Mouse (Mus musculus): ENCODE measurements around the gene Mlxip. TPM values are rescaled to one million over a fixed set of nuclear protein-coding genes. Genes with fewer than 3 reads are reported as not detected.
A peak's percentile ranks its signal among the peaks of the same experiment; 100 is the strongest.

Gene Mlxip
- polyA plus RNA-seq (2012; rRNA removed): 37.5 TPM in 2 replicates

GRCm38 (mm10) chr5:123394303-123394956 is at the start of gene Mlxip:
Mlxip (plus strand) TSS chr5:123394798.
- DNase-seq (ENCODE audit: low read depth): peak; percentile 98
- TF ChIP-seq CTCF (IDR thresholded peaks at IDR 0.05; ENCODE audit: borderline replicate concordance, extremely low read depth, insufficient read depth, insufficient read length): no peak
- peak; percentile 99 for TF ChIP-seq POLR2A (IDR thresholded peaks at IDR 0.05; ENCODE audit: borderline replicate concordance, extremely low read depth, insufficient read depth, insufficient read length, poor library complexity, severe bottlenecking)

- TF ChIP-seq CTCF (IDR thresholded peaks at IDR 0.05; ENCODE audit: borderline replicate concordance, extremely low read depth, insufficient read depth, insufficient read length): no peak
- TF ChIP-seq POLR2A (IDR thresholded peaks at IDR 0.05; ENCODE audit: borderline replicate concordance, extremely low read depth, insufficient read depth, insufficient read length, poor library complexity, severe bottlenecking): peak; percentile 67
- peak; percentile 72 for DNase-seq (ENCODE audit: low read depth)
These were observed 49.4 kb upstream of the Mlxip start for GRCm38 (mm10) chr5:123344963-123345852.

GRCm38 (mm10) chr5:123345853-123346654 is 48.5 kb upstream of the Mlxip start:
- peak; percentile 93 for DNase-seq (ENCODE audit: low read depth)
- TF ChIP-seq POLR2A (IDR thresholded peaks at IDR 0.05; ENCODE audit: borderline replicate concordance, extremely low read depth, insufficient read depth, insufficient read length, poor library complexity, severe bottlenecking) (peak; percentile 4; the same call in 1 of the 2 replicates), CTCF (IDR thresholded peaks at IDR 0.05; ENCODE audit: borderline replicate concordance, extremely low read depth, insufficient read depth, insufficient read length) (no peak)

- DNase-seq (ENCODE audit: low read depth): no peak
- TF ChIP-seq CTCF (IDR thresholded peaks at IDR 0.05; ENCODE audit: borderline replicate concordance, extremely low read depth, insufficient read depth, insufficient read length) (no peak), POLR2A (IDR thresholded peaks at IDR 0.05; ENCODE audit: borderline replicate concordance, extremely low read depth, insufficient read depth, insufficient read length, poor library complexity, severe bottlenecking) (no peak)
These were observed 47.8 kb upstream of the Mlxip start for GRCm38 (mm10) chr5:123346701-123347270.

- TF ChIP-seq POLR2A (IDR thresholded peaks at IDR 0.05; ENCODE audit: borderline replicate concordance, extremely low read depth, insufficient read depth, insufficient read length, poor library complexity, severe bottlenecking) (no peak), CTCF (IDR thresholded peaks at IDR 0.05; ENCODE audit: borderline replicate concordance, extremely low read depth, insufficient read depth, insufficient read length) (no peak)
- no peak for DNase-seq (ENCODE audit: low read depth)
These were observed 46.6 kb upstream of the Mlxip start for GRCm38 (mm10) chr5:123347985-123348384.

GRCm38 (mm10) chr5:123350386-123350785 is 44.2 kb upstream of the Mlxip start:
- peak; percentile 26 for DNase-seq (ENCODE audit: low read depth)
- TF ChIP-seq POLR2A (IDR thresholded peaks at IDR 0.05; ENCODE audit: borderline replicate concordance, extremely low read depth, insufficient read depth, insufficient read length, poor library complexity, severe bottlenecking): no peak
- TF ChIP-seq CTCF (IDR thresholded peaks at IDR 0.05; ENCODE audit: borderline replicate concordance, extremely low read depth, insufficient read depth, insufficient read length): peak; percentile 31; the same call in 1 of the 2 replicates

GRCm38 (mm10) chr5:123355918-123356317 is 38.7 kb upstream of the Mlxip start:
- TF ChIP-seq POLR2A (IDR thresholded peaks at IDR 0.05; ENCODE audit: borderline replicate concordance, extremely low read depth, insufficient read depth, insufficient read length, poor library complexity, severe bottlenecking) (no peak), CTCF (IDR thresholded peaks at IDR 0.05; ENCODE audit: borderline replicate concordance, extremely low read depth, insufficient read depth, insufficient read length) (no peak)
- no peak for DNase-seq (ENCODE audit: low read depth)

GRCm38 (mm10) chr5:123357253-123357652 is 37.3 kb upstream of the Mlxip start:
- no peak for TF ChIP-seq CTCF (IDR thresholded peaks at IDR 0.05; ENCODE audit: borderline replicate concordance, extremely low read depth, insufficient read depth, insufficient read length)
- TF ChIP-seq POLR2A (IDR thresholded peaks at IDR 0.05; ENCODE audit: borderline replicate concordance, extremely low read depth, insufficient read depth, insufficient read length, poor library complexity, severe bottlenecking): no peak

GRCm38 (mm10) chr5:123359431-123359830 is 35.2 kb upstream of the Mlxip start:
- TF ChIP-seq CTCF (IDR thresholded peaks at IDR 0.05; ENCODE audit: borderline replicate concordance, extremely low read depth, insufficient read depth, insufficient read length) (no peak), POLR2A (IDR thresholded peaks at IDR 0.05; ENCODE audit: borderline replicate concordance, extremely low read depth, insufficient read depth, insufficient read length, poor library complexity, severe bottlenecking) (no peak)
- DNase-seq (ENCODE audit: low read depth): no peak

More at GRCm38 (mm10) chr5:123357253-123357652, 37.3 kb upstream of the Mlxip start:
- DNase-seq (ENCODE audit: low read depth): no peak

- DNase-seq (ENCODE audit: low read depth): no peak
- no peak for TF ChIP-seq CTCF (IDR thresholded peaks at IDR 0.05; ENCODE audit: borderline replicate concordance, extremely low read depth, insufficient read depth, insufficient read length)
These were observed 31.7 kb upstream of the Mlxip start for GRCm38 (mm10) chr5:123362911-123363310.
